Mouse (Mus musculus) kidney, postnatal 14 days (tissue): ENCODE data around the gene Vps13c.

ENCODE experiments used
- DNase-seq: peaks from one replicate; pipeline ENCODE4 v3.0.0; 2022; ENCODE audit warnings: mixed read lengths

The Vps13c gene

DNA sequence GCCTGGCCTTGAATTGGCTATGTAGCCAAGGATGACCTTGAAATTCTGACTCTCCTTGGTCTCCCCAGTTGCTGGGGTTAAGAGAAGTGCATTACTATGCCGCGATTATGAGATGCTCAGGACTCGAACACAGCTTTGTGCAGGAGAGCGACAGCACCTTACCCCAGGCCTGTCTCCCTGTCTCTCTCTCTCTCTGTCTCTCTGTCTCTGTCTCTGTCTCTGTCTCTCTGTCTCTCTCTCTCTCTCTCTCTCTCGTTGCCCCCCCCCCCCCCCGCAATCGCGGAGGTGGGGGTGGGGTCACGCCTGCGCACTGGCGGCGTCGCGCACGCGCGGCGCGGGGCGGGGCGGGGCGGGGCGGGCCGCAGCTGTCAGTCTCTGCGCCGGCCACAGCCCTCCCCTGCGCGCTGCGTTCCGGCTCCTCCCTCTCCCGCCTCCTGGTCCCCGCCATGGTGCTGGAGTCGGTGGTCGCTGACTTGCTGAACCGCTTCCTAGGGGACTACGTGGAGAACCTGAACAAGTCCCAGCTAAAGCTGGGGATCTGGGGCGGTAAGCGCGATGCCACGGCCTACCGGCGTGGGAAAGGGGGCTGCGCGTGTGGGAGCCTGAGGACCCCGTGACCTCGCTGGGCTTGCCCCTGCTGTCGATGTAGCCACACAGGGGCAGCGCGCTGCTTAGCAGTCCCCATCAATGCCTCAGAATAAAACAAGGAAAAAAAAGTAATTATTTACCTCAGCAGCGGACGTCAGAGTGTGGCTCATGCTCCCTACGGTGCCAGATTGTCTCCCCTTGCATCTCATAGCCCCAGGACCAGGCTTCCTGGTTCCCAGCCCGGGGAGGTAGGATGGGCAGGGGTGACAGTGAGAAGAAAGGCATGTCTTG, at the start of gene Vps13c:
Vps13c (plus strand) TSS at position 416 of the 879 bp plus-strand sequence.
- peak; percentile 88 for DNase-seq

DNA sequence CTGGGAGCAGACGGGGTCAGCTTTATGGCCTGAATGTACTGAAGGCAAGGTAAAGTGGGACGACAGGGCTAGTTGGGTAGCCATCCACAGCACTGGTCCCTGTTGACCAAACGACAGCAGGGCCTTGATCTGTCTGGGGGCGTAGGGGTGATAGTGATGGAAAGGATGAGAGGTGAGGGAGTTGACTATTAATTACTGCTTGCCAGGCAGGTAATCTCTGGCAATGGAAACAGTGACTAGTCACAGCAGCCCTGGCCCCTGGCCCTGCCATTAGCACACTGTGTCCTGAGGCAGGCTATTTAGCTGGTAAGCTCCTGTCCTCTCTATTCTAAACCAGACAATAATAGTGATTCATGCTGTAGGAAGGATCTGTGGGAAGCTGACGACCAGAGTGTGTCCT, 47.8 kb upstream of the Vps13c start:
- no peak for DNase-seq

DNA sequence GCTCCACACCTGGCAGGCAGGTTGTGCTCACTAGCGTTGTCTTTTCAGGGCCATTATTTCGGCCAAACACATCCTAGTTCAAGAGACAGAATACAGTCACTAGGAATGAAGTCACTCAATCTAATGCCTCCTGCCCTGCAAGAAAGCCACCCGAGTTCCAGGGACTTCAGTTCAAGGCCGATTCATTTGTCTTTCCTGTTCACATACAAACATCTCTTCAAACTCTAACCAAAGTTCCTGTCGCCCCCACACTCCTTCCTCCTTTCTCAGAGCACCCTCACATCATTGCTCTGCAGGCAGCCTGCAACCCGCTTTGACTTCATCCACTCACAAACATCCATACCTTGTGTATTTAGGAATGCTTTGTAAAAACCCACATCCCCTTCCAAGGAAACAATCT, 46.7 kb upstream of the Vps13c start:
- no peak for DNase-seq

DNA sequence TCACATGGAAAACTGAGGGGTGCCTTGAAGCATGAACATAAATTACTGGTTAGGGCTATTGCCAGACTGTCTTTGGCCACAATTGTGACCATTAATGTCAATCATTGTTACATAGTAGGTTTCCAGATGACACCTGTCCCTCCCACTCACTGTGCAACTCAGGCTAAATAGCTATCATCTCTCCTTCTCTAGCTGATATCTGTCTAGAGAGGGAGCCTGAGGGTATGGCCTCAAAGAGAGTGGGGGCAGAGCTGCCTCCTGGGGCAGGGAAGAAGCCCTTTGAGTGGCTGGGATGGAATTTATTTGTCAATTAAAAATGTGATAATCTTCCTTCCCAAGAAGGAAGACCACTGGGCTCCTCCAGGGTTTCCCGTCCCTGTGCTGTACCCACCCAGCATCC, 46.0 kb upstream of the Vps13c start:
- no peak for DNase-seq

DNA sequence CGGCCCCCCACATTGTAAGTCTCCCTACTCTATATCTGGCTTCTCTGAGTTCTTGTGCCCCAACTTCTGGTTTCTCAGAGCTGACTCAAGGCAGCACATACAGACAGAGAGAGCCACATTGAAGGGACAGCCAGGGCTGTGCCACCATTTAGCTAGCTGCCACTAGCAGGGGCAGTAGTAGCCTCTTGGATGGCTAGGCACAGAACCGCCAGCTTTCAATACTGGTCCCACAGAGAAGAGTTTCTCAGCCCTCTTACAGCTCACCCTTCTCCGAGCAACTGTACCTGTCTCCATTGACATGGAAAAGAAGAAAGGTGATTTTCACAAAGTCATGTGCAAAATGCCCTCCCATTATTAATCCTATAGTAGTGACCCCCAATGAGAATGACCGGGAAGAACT, 45.5 kb upstream of the Vps13c start:
- DNase-seq, result no peak

DNA sequence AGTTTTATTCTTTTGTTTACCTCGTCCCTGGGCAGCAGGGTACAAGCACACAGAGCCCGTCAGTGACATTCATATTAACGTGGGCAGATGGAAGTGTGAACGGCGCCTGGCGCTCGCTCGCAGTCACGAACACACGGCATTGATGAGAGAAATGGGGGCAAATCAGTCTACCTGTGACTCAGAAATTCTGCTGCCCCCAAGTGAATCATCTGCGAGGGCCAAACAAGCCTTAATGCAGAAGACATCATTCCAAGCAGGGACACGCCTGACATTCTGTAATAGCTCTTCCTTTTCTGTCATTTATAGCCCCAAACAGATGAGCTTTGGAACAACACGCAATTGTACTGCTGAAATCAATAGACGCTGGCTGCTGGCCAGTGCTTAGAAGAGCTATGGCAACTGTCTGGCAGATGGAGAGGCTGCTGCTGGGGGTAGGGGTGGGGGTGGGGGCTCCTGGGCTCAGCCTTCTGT, 45.0 kb upstream of the Vps13c start:
- no peak for DNase-seq

DNA sequence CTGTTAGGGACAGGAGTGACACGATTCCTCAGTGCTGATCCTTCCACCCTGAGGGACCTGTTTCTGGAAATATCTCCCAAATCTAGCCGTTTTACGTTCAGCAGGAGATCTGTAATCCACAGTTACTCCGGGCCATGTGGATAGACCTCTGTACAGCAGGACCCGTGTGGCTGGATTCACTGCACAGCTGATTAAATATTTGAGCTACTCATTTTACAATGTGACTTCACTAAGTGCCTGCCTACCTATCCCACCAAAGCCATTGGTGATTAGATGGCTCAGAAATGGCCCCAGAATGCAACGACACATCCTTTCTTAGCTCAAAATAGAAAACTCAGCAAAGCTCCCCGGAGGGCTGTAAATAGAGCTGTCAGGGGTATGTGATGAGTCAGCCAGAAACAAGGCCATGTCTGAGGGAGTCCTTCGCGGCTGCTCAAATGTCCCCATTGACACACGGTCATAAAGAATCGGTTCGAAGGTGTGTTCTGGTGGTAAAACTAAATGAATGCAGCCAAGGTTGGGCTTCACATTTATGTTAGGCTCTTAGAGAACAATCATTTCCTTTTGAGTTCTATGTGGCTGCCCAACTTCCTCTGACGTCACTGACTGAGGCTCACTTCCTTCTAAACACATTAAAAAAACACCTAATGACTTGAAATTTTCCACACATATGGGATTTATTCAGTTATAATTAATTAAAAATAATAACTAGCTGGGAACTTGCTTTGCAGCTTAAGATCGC, 40.9 kb upstream of the Vps13c start:
- DNase-seq, result no peak

DNA sequence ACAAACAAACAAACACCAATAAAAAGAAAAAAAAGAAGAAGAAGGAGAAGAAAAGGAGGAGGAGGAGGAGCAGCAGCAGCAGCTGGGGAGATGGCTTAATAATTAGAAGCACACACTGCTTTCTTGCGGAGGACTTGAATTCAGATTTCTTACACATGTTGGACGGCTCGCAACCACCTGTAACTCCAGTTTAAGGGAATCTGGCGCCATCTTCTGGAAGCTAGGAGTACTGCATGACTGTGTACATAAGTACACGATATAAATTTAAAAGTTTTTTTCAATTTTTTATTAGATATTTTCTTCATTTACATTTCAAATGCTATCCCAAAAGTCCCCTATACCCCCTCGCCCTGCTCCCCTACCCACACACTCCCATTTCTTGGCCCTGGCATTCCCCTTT, 38.0 kb upstream of the Vps13c start:
- peak; percentile 54 for DNase-seq

DNA sequence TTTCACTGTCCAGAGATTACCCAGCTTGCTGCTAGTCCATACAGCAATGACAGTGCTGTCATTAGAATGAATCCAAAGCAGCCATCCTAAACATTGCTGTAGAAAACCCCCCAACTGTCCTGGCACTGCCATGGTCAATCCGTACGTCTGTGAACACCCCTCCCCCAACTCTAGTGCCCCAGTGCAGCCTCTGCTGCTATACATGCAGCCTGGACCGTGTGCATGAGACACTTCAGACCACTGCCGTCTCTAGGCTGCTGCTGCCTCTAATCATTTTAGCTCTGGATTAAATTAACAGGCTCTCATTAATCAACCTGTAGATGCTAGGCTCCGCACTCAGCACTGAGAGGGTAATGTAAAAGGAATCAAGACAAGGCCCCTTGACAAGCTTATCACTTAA, 33.2 kb upstream of the Vps13c start:
- no peak for DNase-seq

DNA sequence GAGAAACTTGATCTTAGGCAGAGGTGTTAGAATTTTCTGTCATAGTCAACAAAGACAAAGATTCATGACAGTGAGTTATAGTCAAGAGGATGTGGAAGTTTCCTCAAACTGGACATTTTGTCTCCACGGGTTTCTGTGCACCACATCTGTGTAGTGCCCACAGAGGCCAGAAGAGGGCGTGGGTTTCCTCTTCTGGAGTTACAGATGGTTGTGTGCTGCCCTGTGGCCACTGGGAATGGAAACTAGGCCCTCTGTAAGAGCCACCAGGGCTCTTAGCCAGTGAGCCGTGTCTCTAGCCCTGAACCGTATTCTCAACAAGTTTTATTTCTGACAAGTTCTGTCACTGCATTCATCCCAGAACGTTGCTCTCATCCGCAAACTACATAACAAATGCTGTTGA, 29.7 kb upstream of the Vps13c start:
- DNase-seq, result no peak

DNA sequence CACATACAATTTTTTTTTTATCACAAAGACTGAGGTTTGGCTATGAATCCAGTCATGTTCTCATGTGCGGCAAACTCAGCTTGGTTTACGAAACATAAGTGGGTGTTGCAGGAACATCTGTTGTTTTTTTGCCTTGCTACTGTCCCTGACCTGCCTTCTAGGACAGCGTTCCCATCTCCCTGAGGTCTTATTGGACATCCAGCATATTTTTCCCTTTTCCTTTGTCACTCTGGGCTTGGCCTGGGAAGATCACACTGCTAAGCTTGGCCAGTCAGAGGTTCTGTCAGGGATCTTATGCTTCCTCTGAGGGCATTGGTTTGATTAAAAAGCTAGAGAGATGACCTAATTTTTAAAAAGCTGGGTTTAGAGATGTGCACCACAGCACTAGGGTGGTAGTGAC, 29.1 kb upstream of the Vps13c start:
- no peak for DNase-seq

DNA sequence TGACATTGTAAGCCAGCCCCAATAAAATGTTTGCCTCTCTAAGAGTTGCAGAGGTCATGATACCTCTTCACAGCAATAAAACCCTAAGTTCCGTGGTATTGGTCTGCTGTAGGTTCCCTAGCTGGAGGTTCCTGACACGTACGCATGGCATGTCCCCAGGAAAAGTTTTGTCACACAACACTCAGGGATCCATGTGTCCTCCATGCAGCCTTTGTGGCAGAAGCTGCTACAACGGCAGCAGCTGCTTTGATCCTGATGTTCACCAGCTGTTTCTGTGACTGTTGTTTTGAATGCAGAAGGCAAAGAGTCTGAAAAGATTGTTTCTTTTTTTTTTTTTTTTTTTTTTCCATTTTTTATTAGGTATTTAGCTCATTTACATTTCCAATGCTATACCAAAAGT, 27.0 kb upstream of the Vps13c start:
- no peak for DNase-seq

DNA sequence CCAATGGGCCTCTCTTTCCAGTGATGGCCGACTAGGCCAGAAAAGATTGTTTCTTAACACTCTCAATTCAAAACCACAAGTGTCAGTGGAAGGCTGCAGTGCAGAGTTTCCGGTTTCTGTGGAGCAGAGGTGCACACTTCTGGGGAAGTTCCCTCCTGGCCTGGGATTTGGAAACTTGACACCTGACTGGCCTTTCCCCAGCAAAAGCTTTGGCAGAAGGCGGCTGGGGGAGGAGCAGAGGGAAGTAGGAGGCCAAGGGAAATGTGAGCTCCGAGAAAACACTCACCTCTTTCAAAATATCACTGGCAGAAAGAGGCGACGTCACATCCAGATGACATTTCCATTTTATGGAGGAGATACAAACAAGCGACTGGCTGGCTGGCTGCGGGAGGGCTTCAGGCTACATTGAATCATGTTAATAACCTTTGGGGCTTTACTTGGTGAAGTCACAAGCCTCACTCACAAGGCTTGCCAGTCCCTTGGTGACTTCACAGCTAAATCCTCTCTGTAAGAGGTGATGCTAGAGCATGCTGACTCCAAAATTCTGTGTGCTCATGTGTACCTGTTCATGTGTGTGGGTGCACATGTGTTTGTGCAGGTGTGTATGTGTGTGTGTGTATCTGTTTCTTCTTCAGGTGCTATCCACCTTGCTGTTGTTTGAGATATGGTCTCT, 26.4 kb upstream of the Vps13c start:
- DNase-seq, result peak; percentile 54

DNA sequence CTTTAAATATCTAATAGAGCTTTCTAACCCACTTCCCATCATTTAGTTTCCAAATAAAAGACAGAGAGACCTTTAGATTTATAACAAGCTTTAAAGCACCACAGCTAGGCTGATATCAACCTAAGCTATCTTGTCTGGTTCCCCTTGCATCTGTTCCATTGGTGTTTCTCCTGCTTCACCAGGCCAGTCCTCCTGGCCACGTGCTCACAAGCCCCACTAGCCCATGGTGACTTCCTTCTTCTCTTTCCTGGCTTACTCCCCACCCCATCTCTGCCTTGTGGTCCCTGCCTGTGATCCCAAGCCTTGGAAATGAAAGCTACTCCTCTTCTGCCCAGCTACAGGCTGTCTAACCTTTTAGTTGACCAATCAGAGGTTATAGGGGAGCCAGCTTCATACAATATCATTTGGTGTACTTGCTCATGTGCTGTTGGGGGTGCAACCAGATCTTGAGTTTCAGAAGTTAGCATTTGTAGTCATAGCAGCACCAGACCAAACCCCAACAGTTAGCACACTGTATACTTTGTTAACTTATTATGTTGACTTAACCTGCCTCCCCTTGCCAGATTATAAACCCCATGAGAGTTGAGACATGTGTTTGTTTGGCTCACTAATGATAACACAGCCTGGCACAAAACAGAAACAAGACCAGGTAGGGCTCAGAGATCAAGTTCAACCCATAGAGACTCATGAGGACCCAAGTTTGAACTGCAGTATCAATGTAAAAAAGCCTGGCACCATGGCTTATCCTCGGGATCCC, 23.8 kb upstream of the Vps13c start:
- DNase-seq, result no peak

DNA sequence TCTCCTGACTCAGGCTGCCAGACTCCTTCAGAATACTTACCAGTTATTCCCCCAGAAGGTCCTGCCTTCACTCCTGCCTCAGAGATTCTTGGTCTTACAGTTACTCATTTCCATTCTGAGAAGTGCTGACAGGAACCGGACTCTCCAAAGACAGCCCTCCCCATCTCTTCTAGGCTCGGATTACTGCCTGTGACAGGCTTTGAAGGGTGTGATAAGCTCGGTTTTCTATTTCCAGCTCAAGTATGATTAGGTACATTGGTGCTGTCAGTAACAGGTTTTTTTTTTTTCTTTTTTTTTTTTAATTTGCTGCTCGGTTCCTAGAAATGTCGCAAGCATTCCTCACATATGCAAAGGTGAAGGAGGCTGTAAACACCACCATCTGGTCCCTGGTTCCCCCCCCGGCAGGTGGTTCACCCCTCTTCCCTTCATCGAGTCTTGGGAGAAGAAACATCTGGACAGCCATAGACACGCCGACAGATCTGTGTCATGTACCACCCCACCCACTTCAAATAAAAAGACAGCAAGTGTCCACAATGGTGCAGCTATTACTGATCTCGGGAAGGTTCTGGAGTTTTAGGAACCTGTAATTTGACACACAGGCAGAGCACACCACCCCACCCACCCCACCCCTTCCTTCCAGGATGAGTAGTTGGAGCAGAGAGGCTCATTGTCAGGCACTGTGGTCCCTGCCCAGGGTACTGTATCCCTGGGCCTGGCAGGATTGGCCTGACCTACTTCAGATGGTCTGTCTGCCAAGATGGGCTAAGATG, 22.1 kb upstream of the Vps13c start:
- no peak for DNase-seq

DNA sequence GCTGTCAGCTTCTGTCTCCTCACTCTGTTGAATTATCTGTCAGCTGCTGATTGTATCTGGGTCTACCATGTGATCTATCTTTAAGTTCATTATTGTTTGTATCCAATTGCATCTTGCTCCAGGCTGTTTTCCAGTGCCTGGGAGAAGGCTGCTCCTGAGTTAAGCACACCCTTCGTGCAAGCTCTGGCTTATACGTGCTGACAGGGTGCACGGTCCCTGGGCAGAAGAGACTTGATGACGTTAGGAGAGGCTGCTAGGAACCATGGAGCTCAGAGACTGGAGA, 21.6 kb upstream of the Vps13c start:
- DNase-seq, result no peak

DNA sequence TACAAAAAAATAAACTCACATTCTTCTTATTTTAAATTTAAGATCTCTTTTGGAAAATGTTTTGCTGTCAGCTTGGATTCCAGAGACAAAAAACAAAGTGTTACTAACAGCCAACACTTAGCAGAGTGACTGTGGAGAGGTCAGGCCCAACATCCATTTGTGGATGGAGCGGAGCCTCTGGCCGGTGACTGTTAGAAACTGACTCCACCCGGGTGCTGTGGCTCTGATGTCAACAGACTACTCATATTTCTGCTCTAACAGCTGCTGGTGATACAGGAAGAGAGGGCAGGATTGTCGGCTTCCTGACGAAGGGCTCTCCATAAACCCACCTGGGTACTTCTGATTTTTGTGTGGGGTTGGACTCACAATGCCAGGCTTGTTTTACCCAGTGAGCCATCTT, 17.1 kb upstream of the Vps13c start:
- DNase-seq, result no peak

DNA sequence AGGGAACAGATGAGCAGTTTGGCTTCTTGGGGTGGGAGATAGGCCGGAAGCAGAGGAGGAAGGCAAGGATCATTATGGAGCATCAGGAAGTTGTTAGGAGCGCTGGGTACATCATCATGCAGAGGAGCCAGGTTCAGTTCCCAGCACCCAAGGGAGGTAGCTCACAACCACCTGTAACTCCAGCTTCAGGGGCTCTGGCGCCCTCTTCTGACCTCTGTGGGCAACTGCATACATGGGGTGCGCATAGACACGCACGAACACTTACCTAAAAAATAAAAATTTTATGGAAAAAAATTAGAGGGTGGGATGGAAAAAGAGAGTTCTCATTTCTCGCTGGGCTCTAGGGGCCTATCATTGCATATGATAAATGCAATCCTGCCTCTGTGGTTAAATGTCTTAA, 14.7 kb upstream of the Vps13c start:
- no peak for DNase-seq

DNA sequence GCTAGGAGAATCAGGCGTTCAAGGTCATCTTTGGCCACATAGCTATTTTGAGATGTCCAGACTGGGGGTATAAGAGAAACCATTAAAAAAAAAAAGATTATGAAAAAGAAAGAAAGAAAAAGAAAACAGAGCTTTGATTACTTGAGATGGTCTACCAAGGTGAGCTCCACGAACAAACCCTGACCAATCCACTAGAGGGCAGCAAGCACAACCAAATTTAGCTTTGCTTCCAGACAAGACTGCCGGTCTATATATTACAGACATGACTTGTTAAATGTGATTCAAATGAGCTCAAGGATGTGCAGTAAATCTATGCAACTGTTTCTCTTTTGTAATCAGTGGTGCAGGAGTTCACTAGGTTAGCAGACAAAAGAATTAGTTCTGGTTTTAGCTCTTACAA, 12.0 kb upstream of the Vps13c start:
- peak; percentile 72 for DNase-seq

DNA sequence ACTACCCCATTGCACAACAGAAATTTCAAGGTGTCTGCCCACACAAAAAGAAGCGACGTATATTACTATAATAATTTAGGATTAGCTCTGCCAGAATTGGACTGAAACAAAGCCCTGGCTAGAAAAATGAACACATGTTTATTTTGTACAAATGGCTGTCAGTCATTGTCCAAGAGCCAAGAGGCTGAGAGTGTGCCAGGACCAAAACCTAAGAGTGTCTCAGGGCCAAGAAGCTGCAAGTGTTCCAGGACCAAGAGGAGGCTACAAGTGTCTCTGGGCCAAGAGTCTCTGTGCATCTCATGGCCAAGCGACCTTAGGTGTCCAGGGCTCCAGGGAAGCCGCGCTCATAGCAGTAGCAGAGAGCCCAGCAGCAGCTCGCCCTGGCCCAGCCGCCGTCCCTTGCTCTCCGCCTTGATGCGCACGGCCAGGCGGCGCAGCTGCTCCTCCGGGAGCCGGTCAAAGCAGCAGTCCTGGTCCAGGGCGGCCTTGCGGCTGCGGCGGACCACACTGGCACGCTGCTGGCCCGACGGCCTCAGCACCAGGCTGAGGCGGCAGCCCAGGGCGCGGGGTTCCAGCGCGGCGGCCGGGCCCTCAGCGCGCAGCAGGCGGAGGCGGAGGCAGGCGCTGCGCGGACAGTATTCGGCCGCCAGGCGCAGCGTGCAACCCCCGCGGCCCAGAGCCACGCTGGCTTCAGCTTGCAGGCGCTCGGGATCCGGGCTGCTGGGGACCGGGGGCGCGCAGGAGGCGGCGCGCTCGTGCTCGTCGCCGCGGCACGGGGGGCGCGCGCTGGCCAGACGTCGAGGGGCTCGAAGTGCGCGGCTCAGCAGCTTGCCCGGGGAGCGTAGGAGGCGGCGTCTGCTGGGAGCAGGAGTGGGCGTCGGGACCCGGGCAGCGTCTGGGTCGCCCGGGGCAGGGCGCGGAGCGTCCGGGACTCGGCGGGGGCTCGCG, 9.5 kb upstream of the Vps13c start:
- DNase-seq, result peak; percentile 47
